Mouse (Mus musculus): ENCODE measurements around the gene Ctnna3. TPM values are rescaled to one million over a fixed set of nuclear protein-coding genes. Genes with fewer than 3 reads are reported as not detected.
A peak's percentile ranks its signal among the peaks of the same experiment; 100 is the strongest.
"Not testable (repeated sequence)": the region's sequence is repeated elsewhere in the genome, so short reads cannot be mapped to it uniquely, and the experiment has no call there.

Gene Ctnna3
- polyA plus RNA-seq, 1 experiment from 2014 or later, result 0.40 TPM

GRCm38 (mm10) chr10:63402731-63403504 lies 27.0 kb upstream of the Ctnna3 start:
- no peak for DNase-seq (ENCODE audit: low spot score)
- Histone ChIP-seq H3K27ac (ENCODE audit: low read depth, low read length) (no peak overlapping the region), H3K9ac (ENCODE audit: low read depth, low read length) (no peak overlapping the region), H3K9me3 (ENCODE audit: control insufficient read depth, low read length) (no peaks in the 10 kb centered on the region), H3K27me3 (replicated peaks; ENCODE audit: control insufficient read depth, insufficient read depth, low read length) (no peaks in the 10 kb centered on the region), H3K4me1 (replicated peaks; ENCODE audit: control insufficient read depth, insufficient read depth, low read length) (no peaks in the 10 kb centered on the region), H3K4me2 (no peak overlapping the region), H3K4me3 (ENCODE audit: low read depth, low read length) (no peak overlapping the region), H3K36me3 (ENCODE audit: control insufficient read depth, insufficient read depth, low read length) (no peaks in the 10 kb centered on the region)
- no peak for ATAC-seq (replicated peaks; ENCODE audit: low FRiP score)
- 78% methylated on average over 5 of the region's 5 CpGs for WGBS

- DNase-seq (ENCODE audit: low spot score), result no peak
- no peaks in the 10 kb centered on the region for H3K4me1 ChIP-seq (replicated peaks; ENCODE audit: control insufficient read depth, insufficient read depth, low read length)
- no peak overlapping the region for H3K4me2 ChIP-seq
- no peak overlapping the region for H3K4me3 ChIP-seq (ENCODE audit: low read depth, low read length)
- ATAC-seq (replicated peaks; ENCODE audit: low FRiP score), result 0 out of 2 replicates have a peak, but pooled peaks have one; percentile 29
- 75% methylated on average over 2 of the region's 2 CpGs for WGBS
- no peaks in the 10 kb centered on the region for H3K9me3 ChIP-seq (ENCODE audit: control insufficient read depth, low read length)
- H3K9ac ChIP-seq (ENCODE audit: low read depth, low read length), result no peak overlapping the region
- no peak overlapping the region for H3K27ac ChIP-seq (ENCODE audit: low read depth, low read length)
- H3K36me3 ChIP-seq (ENCODE audit: control insufficient read depth, insufficient read depth, low read length), result no peaks in the 10 kb centered on the region
- H3K27me3 ChIP-seq (replicated peaks; ENCODE audit: control insufficient read depth, insufficient read depth, low read length), result no peaks in the 10 kb centered on the region
Observed at GRCm38 (mm10) chr10:63403636-63404035, 26.3 kb upstream of the Ctnna3 start.

- no peaks in the 10 kb centered on the region for H3K36me3 ChIP-seq (ENCODE audit: control insufficient read depth, insufficient read depth, low read length)
- 63% methylated on average over 16 of the region's 16 CpGs for WGBS
- H3K27ac ChIP-seq (ENCODE audit: low read depth, low read length), result no peak overlapping the region
- DNase-seq (ENCODE audit: low spot score) (peak; percentile 34), ATAC-seq (replicated peaks; ENCODE audit: low FRiP score) (no peak)
- no peak overlapping the region for H3K4me3 ChIP-seq (ENCODE audit: low read depth, low read length)
- no peaks in the 10 kb centered on the region for H3K27me3 ChIP-seq (replicated peaks; ENCODE audit: control insufficient read depth, insufficient read depth, low read length)
- no peaks in the 10 kb centered on the region for H3K9me3 ChIP-seq (ENCODE audit: control insufficient read depth, low read length)
- H3K9ac ChIP-seq (ENCODE audit: low read depth, low read length), result no peak overlapping the region
- no peaks in the 10 kb centered on the region for H3K4me1 ChIP-seq (replicated peaks; ENCODE audit: control insufficient read depth, insufficient read depth, low read length)
- no peak overlapping the region for H3K4me2 ChIP-seq
Observed at GRCm38 (mm10) chr10:63410162-63410956, 19.5 kb upstream of the Ctnna3 start.

GRCm38 (mm10) chr10:63411674-63412073 lies 18.2 kb upstream of the Ctnna3 start:
- peak; percentile 31 for DNase-seq (ENCODE audit: low spot score)
- not testable (repeated sequence) for H3K9me3 ChIP-seq (ENCODE audit: control insufficient read depth, low read length); H3K27me3 ChIP-seq (replicated peaks; ENCODE audit: control insufficient read depth, insufficient read depth, low read length); H3K4me2 ChIP-seq; H3K27ac ChIP-seq (ENCODE audit: low read depth, low read length); ATAC-seq (replicated peaks; ENCODE audit: low FRiP score); H3K4me3 ChIP-seq (ENCODE audit: low read depth, low read length); H3K4me1 ChIP-seq (replicated peaks; ENCODE audit: control insufficient read depth, insufficient read depth, low read length); H3K36me3 ChIP-seq (ENCODE audit: control insufficient read depth, insufficient read depth, low read length); H3K9ac ChIP-seq (ENCODE audit: low read depth, low read length)
- WGBS, result 76% methylated on average over 6 of the region's 7 CpGs

- DNase-seq (ENCODE audit: low spot score), result peak; percentile 31
Observed at GRCm38 (mm10) chr10:63412756-63413155, 17.1 kb upstream of the Ctnna3 start.

GRCm38 (mm10) chr10:63415287-63415686 lies 14.6 kb upstream of the Ctnna3 start:
- ATAC-seq (replicated peaks; ENCODE audit: low FRiP score) (no peak), DNase-seq (ENCODE audit: low spot score) (no peak)
- no peak overlapping the region for H3K27ac ChIP-seq (ENCODE audit: low read depth, low read length)
- H3K36me3 ChIP-seq (ENCODE audit: control insufficient read depth, insufficient read depth, low read length), result no peaks in the 10 kb centered on the region
- H3K27me3 ChIP-seq (replicated peaks; ENCODE audit: control insufficient read depth, insufficient read depth, low read length), result no peaks in the 10 kb centered on the region
- no peaks in the 10 kb centered on the region for H3K9me3 ChIP-seq (ENCODE audit: control insufficient read depth, low read length)
- no peak overlapping the region for H3K4me3 ChIP-seq (ENCODE audit: low read depth, low read length)
- H3K4me1 ChIP-seq (replicated peaks; ENCODE audit: control insufficient read depth, insufficient read depth, low read length), result no peaks in the 10 kb centered on the region
- H3K4me2 ChIP-seq, result no peak overlapping the region
- 56% methylated on average over 7 of the region's 7 CpGs for WGBS
- no peak overlapping the region for H3K9ac ChIP-seq (ENCODE audit: low read depth, low read length)

More at GRCm38 (mm10) chr10:63412756-63413155, 17.1 kb upstream of the Ctnna3 start:
- H3K4me2 ChIP-seq, result no peak overlapping the region
- H3K27me3 ChIP-seq (replicated peaks; ENCODE audit: control insufficient read depth, insufficient read depth, low read length), result no peaks in the 10 kb centered on the region
- no peak overlapping the region for H3K9ac ChIP-seq (ENCODE audit: low read depth, low read length)
- WGBS, result 84% methylated on average over 17 of the region's 17 CpGs
- no peaks in the 10 kb centered on the region for H3K9me3 ChIP-seq (ENCODE audit: control insufficient read depth, low read length)
- H3K36me3 ChIP-seq (ENCODE audit: control insufficient read depth, insufficient read depth, low read length), result no peaks in the 10 kb centered on the region
- no peak overlapping the region for H3K27ac ChIP-seq (ENCODE audit: low read depth, low read length)
- no peaks in the 10 kb centered on the region for H3K4me1 ChIP-seq (replicated peaks; ENCODE audit: control insufficient read depth, insufficient read depth, low read length)
- ATAC-seq (replicated peaks; ENCODE audit: low FRiP score), result no peak
- H3K4me3 ChIP-seq (ENCODE audit: low read depth, low read length), result no peak overlapping the region

GRCm38 (mm10) chr10:63415850-63416249 lies 14.0 kb upstream of the Ctnna3 start:
- no peak overlapping the region for H3K4me3 ChIP-seq (ENCODE audit: low read depth, low read length)
- H3K4me2 ChIP-seq, result peak overlapping the region; percentile 33; the same call in 1 of the 2 replicates
- H3K27ac ChIP-seq (ENCODE audit: low read depth, low read length), result no peak overlapping the region
- no peaks in the 10 kb centered on the region for H3K4me1 ChIP-seq (replicated peaks; ENCODE audit: control insufficient read depth, insufficient read depth, low read length)
- DNase-seq (ENCODE audit: low spot score) (no peak), ATAC-seq (replicated peaks; ENCODE audit: low FRiP score) (no peak)
- 51% methylated on average over 7 of the region's 7 CpGs for WGBS
- H3K9ac ChIP-seq (ENCODE audit: low read depth, low read length), result no peak overlapping the region
- H3K36me3 ChIP-seq (ENCODE audit: control insufficient read depth, insufficient read depth, low read length), result no peaks in the 10 kb centered on the region
- no peaks in the 10 kb centered on the region for H3K9me3 ChIP-seq (ENCODE audit: control insufficient read depth, low read length)
- no peaks in the 10 kb centered on the region for H3K27me3 ChIP-seq (replicated peaks; ENCODE audit: control insufficient read depth, insufficient read depth, low read length)

- H3K4me1 ChIP-seq (replicated peaks; ENCODE audit: control insufficient read depth, insufficient read depth, low read length), result no peaks in the 10 kb centered on the region
- no peaks in the 10 kb centered on the region for H3K27me3 ChIP-seq (replicated peaks; ENCODE audit: control insufficient read depth, insufficient read depth, low read length)
- no peaks in the 10 kb centered on the region for H3K9me3 ChIP-seq (ENCODE audit: control insufficient read depth, low read length)
- WGBS, result 45% methylated on average over 5 of the region's 5 CpGs
- no peaks in the 10 kb centered on the region for H3K36me3 ChIP-seq (ENCODE audit: control insufficient read depth, insufficient read depth, low read length)
- ATAC-seq (replicated peaks; ENCODE audit: low FRiP score) (no peak), DNase-seq (ENCODE audit: low spot score) (no peak)
- no peak overlapping the region for H3K9ac ChIP-seq (ENCODE audit: low read depth, low read length)
- H3K4me3 ChIP-seq (ENCODE audit: low read depth, low read length), result no peak overlapping the region
- no peak overlapping the region for H3K27ac ChIP-seq (ENCODE audit: low read depth, low read length)
- H3K4me2 ChIP-seq, result no peak overlapping the region
Observed at GRCm38 (mm10) chr10:63417061-63417460, 12.8 kb upstream of the Ctnna3 start.
